Mouse (Mus musculus) liver, embryonic 14.5 days (tissue): ENCODE measurements around the gene Pald1.

Experiments used
- CTCF ChIP-seq: IDR thresholded peaks from 2 replicates; pipeline ENCODE4 v1.5.1; 2016; ENCODE audit warnings: antibody characterized with exemption, low read depth, control low read depth
- EP300 ChIP-seq: IDR thresholded peaks from 2 replicates; pipeline ENCODE4 v1.6.1; 2016; ENCODE audit warnings: antibody characterized with exemption, low read depth

GRCm38 (mm10) chr10:61297477-61297876 is 85.9 kb downstream of the Pald1 start, which contains the start of gene Prf1:
- no peak for TF ChIP-seq CTCF
- TF ChIP-seq EP300: no peak
